Mouse (Mus musculus): Measurements from ENCODE around the gene Fam89b. TPM values are rescaled to one million over a fixed set of nuclear protein-coding genes. Genes with fewer than 3 reads are reported as not detected.

Gene Fam89b
- polyA plus RNA-seq, 1 experiment from 2014 or later = 143 TPM

Small RNA genes within 50 kb of the gene (microRNA-seq; reads per million reads assigned to microRNA genes)
- 0.70 reads per million for gene Mir6987

Other genes starting within 250 kb of the Fam89b start
- 43.4 and 43.7 TPM in 2 replicates for gene Mus81, start 241.3 kb downstream of the Fam89b start, polyA plus RNA-seq (2016; fragmentation: Nextera tagmentation; extraction: Ambion mirVana)
- gene Cfl1, start 239.2 kb downstream of the Fam89b start, polyA plus RNA-seq (2016; fragmentation: Nextera tagmentation; extraction: Ambion mirVana) = 2,525 and 2,543 TPM in 2 replicates
- 0.20 and 0.42 TPM in 2 replicates for gene 1700020D05Rik, start 225.9 kb downstream of the Fam89b start, polyA plus RNA-seq (2016; fragmentation: Nextera tagmentation; extraction: Ambion mirVana)
- gene Snx32, start 219.1 kb downstream of the Fam89b start, polyA plus RNA-seq (2016; fragmentation: Nextera tagmentation; extraction: Ambion mirVana) = 9.3 and 10.1 TPM in 2 replicates
- 1.2 TPM in 2 replicates for gene Ovol1, start 169.0 kb downstream of the Fam89b start, polyA plus RNA-seq (2016; fragmentation: Nextera tagmentation; extraction: Ambion mirVana)
- 1.8 TPM in 2 replicates for gene Ap5b1, start 161.6 kb downstream of the Fam89b start, polyA plus RNA-seq (2016; fragmentation: Nextera tagmentation; extraction: Ambion mirVana)
- 171 and 193 TPM in 2 replicates for gene Rnaseh2c, start 127.8 kb downstream of the Fam89b start, polyA plus RNA-seq (2016; fragmentation: Nextera tagmentation; extraction: Ambion mirVana)
- gene Kat5, start 119.4 kb downstream of the Fam89b start, polyA plus RNA-seq (2016; fragmentation: Nextera tagmentation; extraction: Ambion mirVana) = 56.3 and 60.1 TPM in 2 replicates
- 44.7 and 45.9 TPM in 2 replicates for gene Rela, start 92.2 kb downstream of the Fam89b start, polyA plus RNA-seq (2016; fragmentation: Nextera tagmentation; extraction: Ambion mirVana)
- gene Sipa1, start 65.9 kb downstream of the Fam89b start, polyA plus RNA-seq (2016; fragmentation: Nextera tagmentation; extraction: Ambion mirVana) = 26.5 and 27.6 TPM in 2 replicates
- gene Map3k11, start 40.9 kb downstream of the Fam89b start, polyA plus RNA-seq (2016; fragmentation: Nextera tagmentation; extraction: Ambion mirVana) = 19.4 and 19.6 TPM in 2 replicates
- 35.9 and 38.3 TPM in 2 replicates for gene Pcnx3, start 40.7 kb downstream of the Fam89b start, polyA plus RNA-seq (2016; fragmentation: Nextera tagmentation; extraction: Ambion mirVana)
- gene Kcnk7, start 25.3 kb downstream of the Fam89b start, polyA plus RNA-seq (2016; fragmentation: Nextera tagmentation; extraction: Ambion mirVana) = 0.40 TPM in 1 of 2 replicates, not detected in the other
- 15.9 and 16.5 TPM in 2 replicates for gene Ehbp1l1, start 3.3 kb downstream of the Fam89b start, polyA plus RNA-seq (2016; fragmentation: Nextera tagmentation; extraction: Ambion mirVana)
- 17.0 and 30.3 TPM in 2 replicates for gene Ltbp3, start 11.3 kb upstream of the Fam89b start, polyA plus RNA-seq (2016; fragmentation: Nextera tagmentation; extraction: Ambion mirVana)
- 74.9 and 78.0 TPM in 2 replicates for gene Scyl1, start 41.8 kb upstream of the Fam89b start, polyA plus RNA-seq (2016; fragmentation: Nextera tagmentation; extraction: Ambion mirVana)
- gene Frmd8, start 145.6 kb upstream of the Fam89b start, polyA plus RNA-seq (2016; fragmentation: Nextera tagmentation; extraction: Ambion mirVana) = 37.2 and 41.4 TPM in 2 replicates
- gene Slc25a45, start 148.2 kb upstream of the Fam89b start, polyA plus RNA-seq (2016; fragmentation: Nextera tagmentation; extraction: Ambion mirVana) = 1.2 and 2.1 TPM in 2 replicates
- gene Tigd3, start 164.5 kb upstream of the Fam89b start, polyA plus RNA-seq (2016; fragmentation: Nextera tagmentation; extraction: Ambion mirVana) = 5.5 and 6.6 TPM in 2 replicates
- gene Dpf2, start 183.4 kb upstream of the Fam89b start, polyA plus RNA-seq (2016; fragmentation: Nextera tagmentation; extraction: Ambion mirVana) = 192 and 199 TPM in 2 replicates
- gene Cdc42ep2, start 195.2 kb upstream of the Fam89b start, polyA plus RNA-seq (2016; fragmentation: Nextera tagmentation; extraction: Ambion mirVana) = 2.7 and 3.0 TPM in 2 replicates
- 91.5 and 91.9 TPM in 2 replicates for gene Pola2, start 234.5 kb upstream of the Fam89b start, polyA plus RNA-seq (2016; fragmentation: Nextera tagmentation; extraction: Ambion mirVana)